Mouse (Mus musculus): ENCODE data around the gene Cd52. TPM values are rescaled to one million over a fixed set of nuclear protein-coding genes. Genes with fewer than 3 reads are reported as not detected.

Cd52 gene
- 1,033 TPM for total RNA-seq (2023)

GRCm38 (mm10) chr4:134094923-134095547 lies at the start of gene Cd52:
Gene Cd52 (minus strand): TSS chr4:134095082.

GRCm38 (mm10) chr4:134128221-134128982 lies 33.5 kb upstream of the Cd52 start, which contains the start of gene Sh3bgrl3:
Gene Sh3bgrl3 (minus strand): TSS chr4:134128789.

GRCm38 (mm10) chr4:134101979-134102741 lies 7.3 kb upstream of the Cd52 start, which contains the start of gene Ubxn11:
Gene Ubxn11 (plus strand): TSS chr4:134102570.

GRCm38 (mm10) chr4:134060135-134060865 lies 34.6 kb downstream of the Cd52 start, which contains the start of gene Crybg2:
Gene Crybg2 (plus strand): TSS chr4:134060815.

DNA sequence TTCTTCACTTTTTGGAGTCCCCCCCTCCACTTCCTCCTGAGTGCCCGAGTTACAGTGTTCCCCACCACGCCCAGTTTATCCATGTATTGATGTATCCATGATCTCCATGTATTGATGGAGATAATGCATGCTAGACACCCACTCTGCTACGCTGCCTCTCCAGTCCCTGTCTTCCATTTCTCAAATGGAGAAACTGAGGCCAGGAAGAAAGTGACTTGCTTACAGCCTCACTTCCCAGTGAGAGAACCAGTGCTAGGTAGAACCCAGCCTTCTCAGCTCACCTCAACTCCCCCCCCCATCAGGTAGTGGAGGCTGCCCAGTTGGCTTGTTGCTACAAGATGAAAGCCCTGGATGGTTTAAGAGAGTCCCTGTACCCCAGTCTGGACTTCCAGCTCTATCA lies 41.3 kb downstream of the Cd52 start, which contains the start of gene Zfp683:
Zfp683 (plus strand) TSS at position 301 of the 400 bp plus-strand sequence.

Other genes with a start within 250 kb of the Cd52 start
- 114 TPM for gene Rps6ka1, start 207.3 kb downstream of the Cd52 start, total RNA-seq (2023)
- 298 TPM for gene Hmgn2, start 126.4 kb downstream of the Cd52 start, total RNA-seq (2023)
- 30.0 TPM for gene Dhdds, start 94.2 kb downstream of the Cd52 start, total RNA-seq (2023)
- gene Lin28a, start 76.2 kb downstream of the Cd52 start, total RNA-seq (2023) = not detected
- gene Zfp683, start 41.2 kb downstream of the Cd52 start, total RNA-seq (2023) = 2.2 TPM
- gene Crybg2, start 34.3 kb downstream of the Cd52 start, total RNA-seq (2023) = 6.2 TPM
- gene Ubxn11, start 7.5 kb upstream of the Cd52 start, total RNA-seq (2023) = 269 TPM
- 449 TPM for gene Sh3bgrl3, start 33.7 kb upstream of the Cd52 start, total RNA-seq (2023)
- 26.5 TPM for gene Cep85, start 92.0 kb upstream of the Cd52 start, total RNA-seq (2023)
- gene Gm7534, start 107.9 kb upstream of the Cd52 start, total RNA-seq (2023) = not detected
- not detected for gene Catsper4, start 132.3 kb upstream of the Cd52 start, total RNA-seq (2023)
- gene Cnksr1, start 143.3 kb upstream of the Cd52 start, total RNA-seq (2023) = 0.21 TPM
- gene E130218I03Rik, start 148.6 kb upstream of the Cd52 start, total RNA-seq (2023) = not detected
- 26.3 TPM for gene Zfp593, start 150.5 kb upstream of the Cd52 start, total RNA-seq (2023)
- not detected for gene Gm30191, start 151.9 kb upstream of the Cd52 start, total RNA-seq (2023)
- gene Grrp1, start 159.0 kb upstream of the Cd52 start, total RNA-seq (2023) = not detected
- gene Pdik1l, start 192.8 kb upstream of the Cd52 start, total RNA-seq (2023) = 10.2 TPM
- gene Trim63, start 220.0 kb upstream of the Cd52 start, total RNA-seq (2023) = not detected
- gene Slc30a2, start 248.1 kb upstream of the Cd52 start, total RNA-seq (2023) = not detected

Measured in CD8-positive naive resting alpha-beta T cell, adult 57 days (primary cell).